Mouse (Mus musculus): ENCODE results near the gene Nemp1. TPM values are rescaled to one million over a fixed set of nuclear protein-coding genes. Genes with fewer than 3 reads are reported as not detected.

Gene Nemp1
- polyA plus RNA-seq (2014; fragmentation: Nextera tagmentation; extraction: Ambion mirVana) = 10.5 and 11.2 TPM in 2 replicates

DNA sequence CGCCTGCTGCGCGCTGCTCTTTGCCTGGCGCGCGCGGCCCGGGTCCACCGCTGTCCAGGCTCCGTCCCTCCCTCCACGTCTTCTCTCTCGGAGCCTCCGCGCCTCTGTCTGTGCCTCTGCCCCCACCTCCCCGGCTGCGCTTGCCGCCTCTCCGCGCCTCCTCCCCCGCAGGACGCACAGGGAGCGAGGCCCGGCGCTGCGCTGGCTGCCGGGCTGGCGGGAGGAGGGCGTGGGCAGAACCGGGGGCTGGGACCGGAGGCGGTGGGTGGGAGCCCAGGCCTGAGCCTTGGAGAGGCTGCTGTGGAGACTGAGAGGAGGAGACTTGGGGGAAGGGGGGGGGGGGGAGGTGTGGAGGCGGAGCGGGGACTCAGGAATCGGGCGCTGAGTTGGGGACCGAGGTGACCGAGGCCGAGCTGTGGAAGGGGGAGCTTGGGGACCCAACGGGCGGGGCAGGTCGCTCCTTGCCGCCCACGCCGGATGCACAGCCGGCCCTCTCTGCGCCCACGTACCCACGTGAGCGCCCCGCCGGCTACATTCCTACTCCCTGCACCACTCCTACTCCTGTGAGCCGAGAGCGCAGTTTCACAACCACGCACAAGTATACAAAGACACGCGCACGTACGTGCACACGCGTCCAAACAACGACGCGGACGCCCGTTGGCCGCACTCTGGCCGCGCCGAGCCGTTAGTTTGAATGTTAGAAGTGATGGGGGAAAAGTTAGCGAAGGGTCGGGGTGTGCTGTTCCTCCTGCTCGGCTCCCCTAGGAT lies at the start of gene Nemp1:
Gene Nemp1 (plus strand): TSS at position 401 of the 768 bp plus-strand sequence.
- ATAC-seq (ENCODE audit: low read depth) (peak; percentile 67), DNase-seq (ENCODE audit: low spot score) (peak; percentile 95)
- Histone ChIP-seq H3K27ac (replicated peaks; ENCODE audit: low read depth, low read length) (peak within 1 kb of the TSS; percentile 99), H3K36me3 (ENCODE audit: control insufficient read depth, insufficient read depth, low read length) (peaks cover 28% of the 10 kb centered on the region), H3K4me1 (ENCODE audit: control insufficient read depth, insufficient read depth, low read length) (peaks cover 37% of the 10 kb centered on the region), H3K9ac (ENCODE audit: low read depth, low read length) (peak within 1 kb of the TSS; percentile 86), H3K4me3 (ENCODE audit: low read depth, low read length) (peak within 1 kb of the TSS; percentile 85), H3K27me3 (replicated peaks; ENCODE audit: control insufficient read depth, insufficient read depth, low read length) (no peaks in the 10 kb centered on the region), H3K4me2 (ENCODE audit: low read depth, low read length) (peak within 1 kb of the TSS; percentile 73), H3K9me3 (ENCODE audit: control insufficient read depth, low read length) (no peaks in the 10 kb centered on the region)
- under 1% methylated on average over 40 of the region's 73 CpGs for WGBS

DNA sequence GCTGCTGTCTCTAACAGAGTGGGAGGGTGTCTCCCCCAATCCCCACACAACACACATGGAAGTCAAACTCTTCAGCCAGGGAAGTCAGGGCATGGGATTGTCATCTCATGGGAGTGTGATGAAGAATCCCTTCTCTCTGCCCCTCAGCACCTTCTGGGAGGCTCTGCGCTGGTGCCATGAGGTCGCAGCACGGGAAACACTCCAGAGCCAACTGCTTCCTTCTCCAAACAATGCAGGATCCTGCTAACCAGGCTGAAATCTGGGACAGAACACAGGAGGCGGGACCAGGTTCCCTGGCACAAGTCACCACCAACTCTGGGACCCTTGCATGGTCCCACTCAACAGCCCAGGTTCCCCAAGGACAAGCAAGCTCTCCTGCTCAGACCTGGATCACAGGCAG lies 49.4 kb upstream of the Nemp1 start:
- Histone ChIP-seq H3K9ac (ENCODE audit: low read depth, low read length) (no peak overlapping the region), H3K27ac (replicated peaks; ENCODE audit: low read depth, low read length) (peak overlapping the region; percentile 91), H3K4me2 (ENCODE audit: low read depth, low read length) (peak overlapping the region; percentile 85), H3K4me1 (ENCODE audit: control insufficient read depth, insufficient read depth, low read length) (peaks cover 59% of the 10 kb centered on the region), H3K4me3 (ENCODE audit: low read depth, low read length) (no peak overlapping the region), H3K36me3 (ENCODE audit: control insufficient read depth, insufficient read depth, low read length) (peaks cover 15% of the 10 kb centered on the region), H3K9me3 (ENCODE audit: control insufficient read depth, low read length) (no peaks in the 10 kb centered on the region), H3K27me3 (replicated peaks; ENCODE audit: control insufficient read depth, insufficient read depth, low read length) (no peaks in the 10 kb centered on the region)
- DNase-seq (ENCODE audit: low spot score) (no peak), ATAC-seq (ENCODE audit: low read depth) (no peak)
- 55% methylated on average over 4 of the region's 4 CpGs for WGBS

DNA sequence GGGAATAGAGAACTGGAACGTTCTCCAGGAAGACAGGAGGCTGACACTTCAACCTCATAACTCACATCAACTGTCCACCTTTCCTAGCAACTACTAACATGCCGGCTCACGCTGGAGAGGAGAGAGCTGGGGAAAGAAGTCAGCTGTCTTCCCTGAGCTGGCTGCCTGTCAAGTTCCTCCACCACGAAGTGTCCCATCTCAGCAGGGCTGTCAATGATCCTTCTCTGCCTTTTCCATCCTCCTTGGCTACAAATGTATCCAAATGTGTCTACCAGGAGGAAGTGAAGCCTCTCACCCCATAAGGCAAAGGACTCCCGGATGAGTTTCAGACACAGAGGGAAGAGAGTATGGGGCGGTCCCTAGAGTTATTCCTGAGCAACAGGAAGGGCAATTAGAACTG lies 48.5 kb upstream of the Nemp1 start:
- Histone ChIP-seq H3K36me3 (ENCODE audit: control insufficient read depth, insufficient read depth, low read length) (peaks cover 6% of the 10 kb centered on the region; the same call in 1 of the 2 replicates), H3K27me3 (replicated peaks; ENCODE audit: control insufficient read depth, insufficient read depth, low read length) (no peaks in the 10 kb centered on the region), H3K9ac (ENCODE audit: low read depth, low read length) (no peak overlapping the region), H3K4me3 (ENCODE audit: low read depth, low read length) (peak overlapping the region; percentile 71), H3K4me1 (ENCODE audit: control insufficient read depth, insufficient read depth, low read length) (peaks cover 58% of the 10 kb centered on the region), H3K9me3 (ENCODE audit: control insufficient read depth, low read length) (no peaks in the 10 kb centered on the region), H3K4me2 (ENCODE audit: low read depth, low read length) (peak overlapping the region; percentile 85), H3K27ac (replicated peaks; ENCODE audit: low read depth, low read length) (no peak overlapping the region; the same call in 1 of the 2 replicates)
- no peak for ATAC-seq (ENCODE audit: low read depth)
- WGBS = 27% methylated on average over 6 of the region's 6 CpGs
- DNase-seq (ENCODE audit: low spot score) = peak; percentile 48

DNA sequence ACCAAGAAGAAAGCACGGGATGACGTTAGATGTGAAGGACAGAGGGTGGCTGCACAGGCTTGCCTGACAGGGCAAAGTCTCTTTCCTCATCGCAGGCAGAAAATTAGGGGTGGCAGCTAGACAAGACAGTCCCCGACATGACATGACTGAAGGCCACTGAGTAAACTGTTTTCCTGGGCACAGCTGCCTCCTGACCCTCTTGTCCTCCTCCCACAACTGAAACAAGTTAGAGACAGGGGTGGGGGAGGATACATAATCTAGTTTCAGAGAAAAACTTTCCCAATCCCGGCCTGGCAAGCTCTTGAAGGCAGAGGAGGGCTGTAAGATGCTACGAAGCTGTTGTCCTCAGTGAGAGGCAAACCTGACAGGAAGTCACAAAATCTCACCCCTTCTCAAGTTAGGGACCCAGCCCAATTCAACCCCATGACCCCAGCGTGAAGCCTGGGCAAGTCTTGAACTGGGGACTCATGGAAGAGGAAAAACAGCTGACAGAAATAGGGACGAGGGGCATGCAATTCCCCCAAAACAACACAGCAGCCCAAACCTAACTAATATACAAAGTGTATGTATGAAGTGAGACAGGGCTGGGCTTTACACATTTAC lies 47.5 kb upstream of the Nemp1 start:
- 13% methylated on average over 8 of the region's 8 CpGs for WGBS
- ATAC-seq (ENCODE audit: low read depth) = no peak
- no peaks in the 10 kb centered on the region for H3K27me3 ChIP-seq (replicated peaks; ENCODE audit: control insufficient read depth, insufficient read depth, low read length)
- H3K4me2 ChIP-seq (ENCODE audit: low read depth, low read length) = peak overlapping the region; percentile 85
- peak overlapping the region; percentile 71 for H3K4me3 ChIP-seq (ENCODE audit: low read depth, low read length)
- H3K27ac ChIP-seq (replicated peaks; ENCODE audit: low read depth, low read length) = peak overlapping the region; percentile 91
- H3K36me3 ChIP-seq (ENCODE audit: control insufficient read depth, insufficient read depth, low read length) = no peaks in the 10 kb centered on the region
- peaks cover 48% of the 10 kb centered on the region for H3K4me1 ChIP-seq (ENCODE audit: control insufficient read depth, insufficient read depth, low read length)
- no peaks in the 10 kb centered on the region for H3K9me3 ChIP-seq (ENCODE audit: control insufficient read depth, low read length)
- no peak for DNase-seq (ENCODE audit: low spot score)
- peak overlapping the region; percentile 83 for H3K9ac ChIP-seq (ENCODE audit: low read depth, low read length)

DNA sequence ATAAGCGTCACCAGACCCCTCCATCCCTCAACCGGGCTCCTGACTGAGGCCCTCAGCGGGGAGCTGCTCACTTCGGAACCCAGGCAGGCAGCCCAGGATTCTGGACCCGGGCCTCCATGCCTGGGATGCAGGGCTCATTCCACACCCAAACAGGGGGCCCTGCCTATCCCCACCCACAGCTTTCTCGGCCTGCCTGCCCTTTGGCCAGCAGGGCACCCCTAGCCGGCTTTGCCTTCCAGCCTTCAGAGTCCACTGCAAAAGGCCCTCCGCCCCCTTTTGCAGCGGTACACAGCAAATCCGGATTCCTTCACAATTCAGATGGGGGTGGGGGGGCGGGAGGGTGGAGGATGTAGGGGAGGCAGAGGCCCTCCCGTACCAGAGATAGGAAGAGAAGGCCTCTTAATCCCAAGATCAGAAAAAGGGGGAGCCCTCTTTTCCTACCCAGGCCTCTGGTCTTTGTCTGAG lies 46.7 kb upstream of the Nemp1 start:
- Histone ChIP-seq H3K9ac (ENCODE audit: low read depth, low read length) (peak overlapping the region; percentile 83), H3K9me3 (ENCODE audit: control insufficient read depth, low read length) (no peaks in the 10 kb centered on the region), H3K36me3 (ENCODE audit: control insufficient read depth, insufficient read depth, low read length) (no peaks in the 10 kb centered on the region), H3K4me2 (ENCODE audit: low read depth, low read length) (peak overlapping the region; percentile 85), H3K27ac (replicated peaks; ENCODE audit: low read depth, low read length) (peak overlapping the region; percentile 91), H3K27me3 (replicated peaks; ENCODE audit: control insufficient read depth, insufficient read depth, low read length) (no peaks in the 10 kb centered on the region), H3K4me3 (ENCODE audit: low read depth, low read length) (peak overlapping the region; percentile 71), H3K4me1 (ENCODE audit: control insufficient read depth, insufficient read depth, low read length) (peaks cover 43% of the 10 kb centered on the region)
- WGBS = 0% methylated on average over 12 of the region's 12 CpGs
- peak; percentile 53 for DNase-seq (ENCODE audit: low spot score)
- ATAC-seq (ENCODE audit: low read depth) = no peak

DNA sequence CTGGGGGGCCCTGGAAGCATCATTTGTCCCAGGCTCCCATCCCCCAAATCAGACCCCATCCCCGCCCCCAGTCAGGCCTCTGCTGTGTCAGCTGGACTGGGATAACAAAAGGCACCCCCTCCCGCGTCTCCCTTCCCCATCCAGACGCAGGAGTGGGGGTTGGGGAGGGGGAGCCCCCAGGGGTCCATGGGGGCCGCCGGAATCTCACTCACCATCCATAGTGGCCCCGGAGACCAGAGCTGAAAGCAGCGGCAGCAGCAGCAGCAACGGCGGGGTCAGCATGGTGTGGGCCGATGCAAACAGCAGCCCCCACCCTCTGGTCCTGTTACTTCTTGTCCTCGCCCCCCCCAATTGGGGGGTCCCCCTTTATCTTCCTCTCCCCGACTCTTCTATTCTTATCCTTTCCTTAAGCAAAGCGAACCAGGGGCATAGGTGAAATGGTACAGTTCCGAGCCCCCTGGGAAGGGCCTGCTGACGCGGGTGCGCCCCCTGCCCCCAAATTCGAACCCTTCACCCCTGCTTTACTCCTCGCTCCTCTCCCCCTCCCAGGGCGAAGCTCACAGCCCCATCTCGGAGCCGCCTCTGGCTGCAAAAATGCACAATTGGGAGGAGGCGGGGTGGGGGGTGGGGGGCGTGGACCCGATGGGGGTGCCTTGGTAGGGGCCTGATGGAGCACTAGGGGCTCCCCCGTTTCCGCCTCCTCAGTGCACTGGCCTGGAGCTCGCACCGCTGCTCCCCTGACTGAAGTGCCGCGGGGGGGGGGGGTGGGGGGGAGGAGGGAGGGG lies 46.1 kb upstream of the Nemp1 start, which contains the start of gene Lrp1:
Gene Lrp1 (minus strand): TSS at position 743 of the 785 bp plus-strand sequence.
- peak within 1 kb of the TSS; percentile 71 for H3K4me3 ChIP-seq (ENCODE audit: low read depth, low read length)
- no peak for DNase-seq (ENCODE audit: low spot score)
- peak within 1 kb of the TSS; percentile 96 for H3K27ac ChIP-seq (replicated peaks; ENCODE audit: low read depth, low read length)
- H3K9ac ChIP-seq (ENCODE audit: low read depth, low read length) = peak within 1 kb of the TSS; percentile 83
- 0% methylated on average over 15 of the region's 32 CpGs for WGBS
- peak within 1 kb of the TSS; percentile 85 for H3K4me2 ChIP-seq (ENCODE audit: low read depth, low read length)
- no peaks in the 10 kb centered on the region for H3K27me3 ChIP-seq (replicated peaks; ENCODE audit: control insufficient read depth, insufficient read depth, low read length)
- H3K9me3 ChIP-seq (ENCODE audit: control insufficient read depth, low read length) = no peaks in the 10 kb centered on the region
- no peaks in the 10 kb centered on the region for H3K36me3 ChIP-seq (ENCODE audit: control insufficient read depth, insufficient read depth, low read length)
- ATAC-seq (ENCODE audit: low read depth) = peak; percentile 82
- H3K4me1 ChIP-seq (ENCODE audit: control insufficient read depth, insufficient read depth, low read length) = peaks cover 37% of the 10 kb centered on the region

DNA sequence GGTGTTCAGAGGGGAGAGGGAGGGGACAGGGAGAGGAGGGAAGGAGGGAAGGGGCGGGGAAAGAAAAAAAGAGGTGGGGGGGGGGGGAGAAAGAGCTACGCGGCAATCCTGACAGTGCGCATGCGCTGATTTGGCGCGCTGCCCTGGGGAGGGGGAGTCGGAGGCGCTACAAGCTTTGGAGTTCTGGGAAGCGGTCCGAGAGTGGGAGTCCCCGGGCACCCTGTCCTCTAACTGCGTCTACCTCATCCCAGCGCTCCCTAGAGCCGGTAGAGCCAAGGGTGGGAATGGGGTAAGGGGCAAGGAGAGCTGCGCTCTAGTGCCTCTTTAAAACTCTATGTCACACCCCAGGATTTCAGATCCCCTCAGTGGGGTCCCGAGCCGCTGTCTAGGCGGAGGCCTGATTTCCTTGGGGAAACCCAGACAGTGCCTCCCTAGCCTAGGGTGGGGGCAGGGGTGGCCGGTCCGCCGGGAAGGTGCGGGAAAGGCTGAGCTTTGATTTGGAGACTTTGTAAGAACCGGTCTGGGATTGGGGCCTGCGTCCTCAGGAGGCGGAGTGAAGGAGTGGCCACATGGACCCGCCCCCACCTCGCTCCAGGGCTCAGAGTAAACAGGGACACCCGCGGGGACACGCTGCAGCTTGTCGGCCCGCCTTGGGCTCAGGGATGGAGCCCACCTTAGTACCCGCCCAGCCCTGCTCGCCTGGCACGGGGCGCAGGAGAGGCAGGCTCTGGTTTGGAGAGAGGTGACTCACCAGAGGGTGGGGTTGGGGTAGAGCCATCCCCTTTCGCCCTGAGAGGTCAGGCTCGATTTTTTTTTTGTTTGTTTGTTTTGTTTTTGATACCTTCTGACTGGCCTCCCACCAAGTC lies 45.3 kb upstream of the Nemp1 start:
- ATAC-seq (ENCODE audit: low read depth) = peak; percentile 92

More for the DNA sequence above, 45.3 kb upstream of the Nemp1 start:
- Histone ChIP-seq H3K36me3 (ENCODE audit: control insufficient read depth, insufficient read depth, low read length) (no peaks in the 10 kb centered on the region), H3K4me3 (ENCODE audit: low read depth, low read length) (peak overlapping the region; percentile 71), H3K9me3 (ENCODE audit: control insufficient read depth, low read length) (peaks cover 5% of the 10 kb centered on the region), H3K4me2 (ENCODE audit: low read depth, low read length) (peak overlapping the region; percentile 85), H3K27ac (replicated peaks; ENCODE audit: low read depth, low read length) (peak overlapping the region; percentile 96), H3K9ac (ENCODE audit: low read depth, low read length) (peak overlapping the region; percentile 83), H3K4me1 (ENCODE audit: control insufficient read depth, insufficient read depth, low read length) (peaks cover 29% of the 10 kb centered on the region), H3K27me3 (replicated peaks; ENCODE audit: control insufficient read depth, insufficient read depth, low read length) (no peaks in the 10 kb centered on the region)
- WGBS = 0% methylated on average over 21 of the region's 39 CpGs
- DNase-seq (ENCODE audit: low spot score) = peak; percentile 96
